Mouse (Mus musculus) granulocyte monocyte progenitor cell, adult 5-6 weeks (primary cell): ENCODE measurements around the gene Gm26661. TPM values are rescaled to one million over a fixed set of nuclear protein-coding genes. Genes with fewer than 3 reads are reported as not detected.

Experiments used
- ATAC-seq: replicated peaks from 2 replicates; pipeline ENCODE4 v1.8.0; 2016; ENCODE audit warnings: mild to moderate bottlenecking, moderate TSS enrichment, inconsistent platforms; ENCODE audit not compliant: poor library complexity, severe bottlenecking
- total RNA-seq, 2 experiments: library from RNA; stranded (forward) in 1 of 2; stranded (reverse) in 1 of 2; fragments of 200-712, 200-1000 nt in 1 of 2; fragments of >200 nt in 1 of 2; fragmentation: Nextera tagmentation in 1 of 2; gene quantifications; 2 replicates each; pipeline ENCODE4 v1.2.3; 2014 to 2017

The Gm26661 gene
- total RNA-seq, 2 experiments from 2014 or later: not detected

DNA sequence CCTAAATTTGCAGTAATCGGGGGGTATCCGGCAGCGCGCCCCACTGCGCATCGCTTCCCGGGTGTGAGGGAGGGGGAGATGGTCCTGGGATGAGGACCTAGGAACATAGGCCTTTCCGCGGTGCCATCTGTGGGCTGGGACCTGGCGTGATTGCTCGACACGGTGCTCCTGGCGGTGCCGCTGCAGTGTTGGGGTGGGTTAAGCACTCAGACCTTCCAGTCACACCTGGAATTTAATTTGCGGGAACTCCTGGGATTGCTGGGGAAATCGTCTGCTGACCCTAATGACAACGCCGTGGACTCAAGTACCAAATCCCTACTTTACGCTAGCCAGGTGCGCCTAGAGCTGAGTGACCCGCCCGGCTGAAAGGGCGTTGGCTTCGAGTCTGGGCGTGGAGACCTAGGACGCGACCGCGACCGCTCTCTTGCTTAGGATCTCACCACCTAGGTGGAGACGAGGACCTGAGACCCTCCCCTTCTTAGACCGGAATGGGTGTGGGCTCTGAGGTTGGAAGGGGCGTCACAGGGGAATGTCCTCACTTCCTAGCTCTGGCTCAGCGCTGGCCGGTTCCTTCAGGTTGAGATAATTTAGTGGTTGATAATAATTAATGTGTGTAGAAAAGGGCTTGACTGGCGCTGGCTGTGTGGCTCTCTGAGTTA, 27.2 kb downstream of the Gm26661 start:
- peak; percentile 64 for ATAC-seq

GRCm38 (mm10) chr14:7819446-7819845, 28.1 kb downstream of the Gm26661 start:
- ATAC-seq: peak; percentile 13; the same call in 1 of the 2 replicates

GRCm38 (mm10) chr14:7821341-7821740, 30.0 kb downstream of the Gm26661 start:
- no peak for ATAC-seq

- no peak for ATAC-seq
Measured at GRCm38 (mm10) chr14:7822693-7823092, 31.3 kb downstream of the Gm26661 start.

DNA sequence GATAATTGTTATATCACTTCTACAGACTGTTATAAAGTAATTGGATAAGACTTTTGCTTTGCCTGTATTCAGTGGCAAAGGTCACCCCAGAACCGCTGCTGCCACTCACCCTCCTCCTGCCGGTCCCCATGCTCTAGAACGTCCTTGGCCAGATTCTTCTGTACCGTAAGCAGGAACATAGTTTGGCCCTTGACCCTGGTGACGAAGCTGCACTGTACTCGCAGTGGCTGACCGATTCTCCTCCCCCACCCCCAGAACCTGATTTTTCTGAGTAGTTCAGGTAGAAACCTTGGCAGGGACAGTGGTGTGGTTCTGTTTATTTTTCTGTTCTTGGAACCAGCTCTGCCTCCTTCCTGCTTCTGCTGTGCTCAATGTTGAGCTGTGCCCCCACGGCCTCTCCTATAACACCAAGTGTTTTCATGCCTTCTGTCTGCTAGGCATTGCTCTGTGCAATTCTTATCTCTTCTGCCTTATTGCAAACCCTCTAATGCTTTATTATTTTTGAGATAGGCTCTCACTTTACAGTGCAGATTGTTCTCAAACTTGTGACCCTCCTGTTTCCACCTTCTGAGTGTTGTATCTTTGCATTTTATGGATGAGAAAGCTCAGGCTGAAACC, 33.4 kb downstream of the Gm26661 start:
- ATAC-seq: no peak

DNA sequence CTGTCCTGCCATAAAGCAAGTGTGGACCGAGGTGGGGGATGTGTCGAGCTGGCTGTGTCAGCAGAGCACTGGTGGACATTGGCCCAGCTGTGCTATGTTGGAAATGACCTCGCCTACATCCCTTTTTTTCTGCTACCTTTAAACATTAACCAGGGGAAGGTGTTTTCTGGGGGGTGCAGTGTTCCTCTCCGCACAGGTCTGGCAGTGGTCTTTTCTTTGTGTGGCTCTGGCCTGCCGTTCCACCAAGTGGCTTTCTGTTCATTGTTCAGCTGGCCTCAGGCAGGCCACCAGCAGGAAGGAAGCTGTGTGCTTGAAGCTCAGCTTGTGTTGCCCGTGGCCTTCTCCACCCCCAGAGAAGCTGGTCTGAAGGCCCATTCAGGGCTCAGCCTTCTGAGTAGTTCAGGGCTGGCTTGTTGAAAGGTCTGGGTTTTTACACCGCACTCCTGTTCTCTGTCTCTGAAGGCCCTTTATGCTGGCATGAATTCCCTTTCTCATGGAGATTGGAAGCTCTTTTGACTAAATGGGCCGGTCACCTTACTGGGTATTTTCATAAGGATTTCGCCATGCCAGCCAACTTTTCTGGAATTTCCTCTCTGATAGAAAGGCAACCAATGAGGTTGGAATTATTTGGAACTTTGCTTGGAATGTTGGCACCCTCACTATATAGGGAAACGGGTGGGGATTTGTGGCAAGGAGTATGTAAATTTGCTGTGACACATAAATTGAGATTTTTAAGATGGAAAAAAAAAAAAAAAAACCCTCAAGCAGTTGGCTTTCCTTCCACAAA, 35.0 kb downstream of the Gm26661 start:
- ATAC-seq: peak; percentile 47; the same call in 1 of the 2 replicates

- ATAC-seq: no peak
Measured at GRCm38 (mm10) chr14:7829181-7829580, 37.8 kb downstream of the Gm26661 start.

GRCm38 (mm10) chr14:7831770-7832439, 40.5 kb downstream of the Gm26661 start:
- no peak for ATAC-seq

DNA sequence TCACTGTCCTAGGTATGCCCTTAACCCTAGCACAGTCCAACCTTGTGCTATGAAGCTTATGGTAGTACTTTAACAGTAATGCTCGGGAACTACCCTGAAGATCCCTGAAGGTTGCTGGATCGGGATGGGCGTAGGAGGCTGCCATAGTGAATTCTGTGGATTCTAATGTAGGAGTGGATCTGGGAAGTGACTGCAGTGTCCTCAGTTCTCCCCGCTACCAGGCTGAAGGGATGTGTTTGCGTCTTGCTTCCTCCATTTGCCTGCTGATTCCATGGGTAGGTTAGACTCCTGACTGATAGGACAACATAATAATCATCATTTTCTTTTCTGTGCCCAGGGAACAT, 41.0 kb downstream of the Gm26661 start:
- ATAC-seq: no peak

DNA sequence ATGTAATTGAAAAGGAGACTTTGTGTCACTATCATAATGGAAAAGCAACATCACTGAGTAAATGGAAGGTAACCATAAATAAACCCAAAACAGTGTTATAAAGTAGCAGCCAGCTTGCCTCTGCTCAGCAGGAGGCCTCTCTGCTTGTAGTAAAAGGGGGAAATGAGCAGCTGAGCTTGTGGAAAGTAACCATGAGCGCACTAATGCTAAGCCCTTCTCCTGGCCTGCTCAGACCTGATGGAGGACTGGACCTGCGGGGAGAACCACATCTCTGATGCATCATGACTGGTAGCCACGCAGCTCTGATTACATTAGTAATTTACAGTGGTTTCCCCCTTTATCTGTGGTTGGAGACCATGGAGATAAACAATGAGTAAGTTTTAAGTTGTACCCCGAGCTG, 42.1 kb downstream of the Gm26661 start:
- no peak for ATAC-seq

DNA sequence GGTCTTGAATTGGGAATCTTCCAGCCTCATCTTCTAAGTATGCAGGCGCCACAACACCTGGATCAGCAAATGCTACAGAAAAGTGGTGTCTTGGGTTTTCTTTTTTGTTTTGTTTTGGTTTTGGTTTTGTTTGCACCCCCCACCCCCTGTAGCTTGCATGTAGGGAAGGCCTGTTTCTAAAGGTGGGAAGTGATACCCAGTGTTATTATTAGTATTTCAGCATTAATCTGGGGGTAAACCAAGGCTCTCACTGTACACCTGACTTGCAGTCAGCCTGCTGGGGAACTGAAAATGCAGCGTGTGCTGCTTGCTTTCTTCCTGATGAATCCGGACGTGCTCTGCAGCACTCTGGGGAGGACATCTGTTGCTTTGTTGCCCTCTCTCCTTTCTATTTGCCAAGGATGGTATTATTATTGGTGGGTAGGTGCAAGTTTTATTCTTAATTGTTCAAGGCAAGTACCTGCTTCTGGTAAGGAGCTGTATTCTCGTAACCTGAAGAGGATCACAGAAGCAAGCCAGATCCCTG, 47.2 kb downstream of the Gm26661 start:
- no peak for ATAC-seq

- no peak for ATAC-seq
Measured at GRCm38 (mm10) chr14:7839950-7840514, 48.6 kb downstream of the Gm26661 start.

Other genes with a start within 250 kb of the Gm26661 start
- gene Gm3558, start 223.0 kb upstream of the Gm26661 start, total RNA-seq (2014; fragmentation: Nextera tagmentation): not detected in 2 replicates
- gene Gm3558, start 223.0 kb upstream of the Gm26661 start, total RNA-seq (2017): 0.62 TPM in 1 of 2 replicates, not detected in the other
- not detected in 2 replicates for gene Gm10338, start 196.0 kb upstream of the Gm26661 start, total RNA-seq (2014; fragmentation: Nextera tagmentation)
- gene Gm10338, start 196.0 kb upstream of the Gm26661 start, total RNA-seq (2017): not detected in 2 replicates
- not detected in 2 replicates for gene Gm10128, start 147.6 kb upstream of the Gm26661 start, total RNA-seq (2014; fragmentation: Nextera tagmentation)
- gene Gm10128, start 147.6 kb upstream of the Gm26661 start, total RNA-seq (2017): not detected in 2 replicates
- gene Flnb, start 26.4 kb downstream of the Gm26661 start, total RNA-seq (2014; fragmentation: Nextera tagmentation): 26.3 and 30.2 TPM in 2 replicates
- gene Flnb, start 26.4 kb downstream of the Gm26661 start, total RNA-seq (2017): 18.7 and 20.8 TPM in 2 replicates
- gene Gm45521, start 165.7 kb downstream of the Gm26661 start, total RNA-seq (2014; fragmentation: Nextera tagmentation): not detected in 2 replicates
- gene Gm45521, start 165.7 kb downstream of the Gm26661 start, total RNA-seq (2017): not detected in 2 replicates
- 0.15 TPM in 1 of 2 replicates, not detected in the other for gene Dnase1l3, start 203.0 kb downstream of the Gm26661 start, total RNA-seq (2014; fragmentation: Nextera tagmentation)
- not detected in 2 replicates for gene Dnase1l3, start 203.0 kb downstream of the Gm26661 start, total RNA-seq (2017)
- not detected in 2 replicates for gene Abhd6, start 211.3 kb downstream of the Gm26661 start, total RNA-seq (2014; fragmentation: Nextera tagmentation)
- 1.5 TPM in 1 of 2 replicates, not detected in the other for gene Abhd6, start 211.3 kb downstream of the Gm26661 start, total RNA-seq (2017)